Mouse (Mus musculus): ENCODE measurements around the gene Vmn2r26. TPM values are rescaled to one million over a fixed set of nuclear protein-coding genes. Genes with fewer than 3 reads are reported as not detected.

The Vmn2r26 gene
- polyA plus RNA-seq (2012; rRNA removed), result not detected in 2 replicates

DNA sequence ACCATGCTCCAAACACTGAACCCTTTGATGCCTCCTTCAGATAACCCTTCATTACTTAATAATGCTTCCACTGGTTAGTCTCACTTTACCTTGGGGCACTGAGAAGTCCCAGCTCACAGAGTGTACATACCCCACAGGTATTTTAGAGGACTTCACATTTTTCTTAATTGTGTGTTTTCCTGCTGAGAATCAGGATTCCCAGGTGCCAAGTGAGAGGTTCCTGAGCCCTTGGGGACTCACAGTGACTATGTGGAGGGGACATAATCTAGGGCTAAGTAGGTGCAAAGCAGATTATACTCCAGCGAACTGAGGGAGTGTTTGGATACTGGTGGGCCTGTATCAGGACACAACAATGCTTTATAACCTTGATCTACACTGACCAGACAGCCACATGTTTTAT, at the start of gene Vmn2r26:
Gene Vmn2r26 (plus strand): TSS at position 301 of the 400 bp plus-strand sequence.

Other genes starting within 250 kb of the Vmn2r26 start
- gene Vmn2r24, start 245.7 kb upstream of the Vmn2r26 start, polyA plus RNA-seq (2012; rRNA removed), result not detected in 2 replicates
- not detected in 2 replicates for gene Vmn2r25, start 171.1 kb upstream of the Vmn2r26 start, polyA plus RNA-seq (2012; rRNA removed)
- gene Vmn2r27, start 207.3 kb downstream of the Vmn2r26 start, polyA plus RNA-seq (2012; rRNA removed), result not detected in 2 replicates